Mouse (Mus musculus): ENCODE data around the gene Hsp90aa1. TPM values are rescaled to one million over a fixed set of nuclear protein-coding genes. Genes with fewer than 3 reads are reported as not detected.
"Not testable (repeated sequence)": the region's sequence is repeated elsewhere in the genome, so short reads cannot be mapped to it uniquely, and the experiment has no call there.

Hsp90aa1 gene
- polyA plus RNA-seq, 1 experiment: 4,323 TPM

DNA sequence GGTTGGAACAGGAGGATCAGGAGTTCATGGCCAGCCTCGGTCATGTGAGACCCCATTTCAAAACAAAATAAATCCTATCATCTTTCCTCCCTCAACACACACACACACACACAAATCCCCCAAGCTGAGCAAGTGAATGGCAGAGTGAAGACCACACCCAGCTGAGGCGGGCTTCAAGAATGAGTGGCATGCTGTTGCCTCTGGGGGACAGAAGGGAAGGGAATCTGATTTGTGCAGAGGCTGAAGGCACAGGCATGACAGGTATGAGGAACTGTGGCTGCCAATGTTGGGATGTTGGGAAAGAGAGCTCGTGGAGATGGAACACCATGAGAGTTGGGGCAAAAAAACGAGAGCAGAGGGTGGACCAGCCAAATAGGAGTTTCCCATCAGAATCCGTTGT, 8.7 kb upstream of the Hsp90aa1 start:
- H3K4me1 ChIP-seq (ENCODE audit: control insufficient read depth, insufficient read depth, low read length): no peaks in the 10 kb centered on the region
- H3K4me3 ChIP-seq (ENCODE audit: low read depth, low read length): no peak overlapping the region
- no peak overlapping the region for H3K9ac ChIP-seq (ENCODE audit: low read depth, poor library complexity, severe bottlenecking)
- no peaks in the 10 kb centered on the region for H3K36me3 ChIP-seq (ENCODE audit: control insufficient read depth, insufficient read depth, low read length, poor library complexity, severe bottlenecking)
- H3K27me3 ChIP-seq (ENCODE audit: control insufficient read depth, insufficient read depth, low read length, poor library complexity, severe bottlenecking): no peaks in the 10 kb centered on the region
- H3K9me3 ChIP-seq (replicated peaks; ENCODE audit: control insufficient read depth, insufficient read depth, low read length, poor library complexity, severe bottlenecking): no peaks in the 10 kb centered on the region
- TF ChIP-seq CTCF (IDR thresholded peaks at IDR 0.05; ENCODE audit: low read depth, low read length) (no peak), POLR2A (IDR thresholded peaks at IDR 0.05; ENCODE audit: insufficient read depth, low read length) (no peak), EP300 (IDR thresholded peaks at IDR 0.05; ENCODE audit: insufficient read depth, low read depth, low read length) (peak; percentile 90)
- H3K27ac ChIP-seq (ENCODE audit: insufficient read depth, low read length): peak overlapping the region; percentile 48; the same call in 1 of the 2 replicates

DNA sequence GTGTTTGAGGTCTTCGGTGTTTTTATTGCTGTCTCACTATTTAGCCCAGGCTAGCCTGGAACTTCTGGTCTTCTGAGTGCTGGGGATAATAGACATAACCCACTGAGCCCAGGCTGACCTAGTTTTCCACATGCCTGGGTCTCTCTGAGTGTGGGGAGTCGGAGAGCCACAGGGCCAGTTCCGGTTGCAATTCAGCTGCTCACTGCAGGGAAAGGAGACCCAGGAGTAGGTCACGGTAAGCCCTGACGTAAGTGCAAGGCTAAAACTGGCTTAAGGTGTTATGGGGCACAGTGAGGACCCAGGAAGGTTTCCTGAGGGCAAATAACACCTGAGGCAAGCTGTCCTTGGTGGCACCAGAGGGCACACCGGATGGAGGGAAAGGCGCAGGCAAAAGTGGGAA, 4.9 kb upstream of the Hsp90aa1 start:
- peaks cover 7% of the 10 kb centered on the region for H3K4me1 ChIP-seq (ENCODE audit: control insufficient read depth, insufficient read depth, low read length)
- peak overlapping the region; percentile 37 for H3K4me3 ChIP-seq (ENCODE audit: low read depth, low read length)
- peak overlapping the region; percentile 21 for H3K9ac ChIP-seq (ENCODE audit: low read depth, poor library complexity, severe bottlenecking)
- H3K27me3 ChIP-seq (ENCODE audit: control insufficient read depth, insufficient read depth, low read length, poor library complexity, severe bottlenecking): no peaks in the 10 kb centered on the region
- H3K27ac ChIP-seq (ENCODE audit: insufficient read depth, low read length): peak overlapping the region; percentile 87
- no peak for TF ChIP-seq CTCF (IDR thresholded peaks at IDR 0.05; ENCODE audit: low read depth, low read length)
- no peak for TF ChIP-seq POLR2A (IDR thresholded peaks at IDR 0.05; ENCODE audit: insufficient read depth, low read length)
- TF ChIP-seq EP300 (IDR thresholded peaks at IDR 0.05; ENCODE audit: insufficient read depth, low read depth, low read length): no peak
- H3K9me3 ChIP-seq (replicated peaks; ENCODE audit: control insufficient read depth, insufficient read depth, low read length, poor library complexity, severe bottlenecking): no peaks in the 10 kb centered on the region
- no peaks in the 10 kb centered on the region for H3K36me3 ChIP-seq (ENCODE audit: control insufficient read depth, insufficient read depth, low read length, poor library complexity, severe bottlenecking)

DNA sequence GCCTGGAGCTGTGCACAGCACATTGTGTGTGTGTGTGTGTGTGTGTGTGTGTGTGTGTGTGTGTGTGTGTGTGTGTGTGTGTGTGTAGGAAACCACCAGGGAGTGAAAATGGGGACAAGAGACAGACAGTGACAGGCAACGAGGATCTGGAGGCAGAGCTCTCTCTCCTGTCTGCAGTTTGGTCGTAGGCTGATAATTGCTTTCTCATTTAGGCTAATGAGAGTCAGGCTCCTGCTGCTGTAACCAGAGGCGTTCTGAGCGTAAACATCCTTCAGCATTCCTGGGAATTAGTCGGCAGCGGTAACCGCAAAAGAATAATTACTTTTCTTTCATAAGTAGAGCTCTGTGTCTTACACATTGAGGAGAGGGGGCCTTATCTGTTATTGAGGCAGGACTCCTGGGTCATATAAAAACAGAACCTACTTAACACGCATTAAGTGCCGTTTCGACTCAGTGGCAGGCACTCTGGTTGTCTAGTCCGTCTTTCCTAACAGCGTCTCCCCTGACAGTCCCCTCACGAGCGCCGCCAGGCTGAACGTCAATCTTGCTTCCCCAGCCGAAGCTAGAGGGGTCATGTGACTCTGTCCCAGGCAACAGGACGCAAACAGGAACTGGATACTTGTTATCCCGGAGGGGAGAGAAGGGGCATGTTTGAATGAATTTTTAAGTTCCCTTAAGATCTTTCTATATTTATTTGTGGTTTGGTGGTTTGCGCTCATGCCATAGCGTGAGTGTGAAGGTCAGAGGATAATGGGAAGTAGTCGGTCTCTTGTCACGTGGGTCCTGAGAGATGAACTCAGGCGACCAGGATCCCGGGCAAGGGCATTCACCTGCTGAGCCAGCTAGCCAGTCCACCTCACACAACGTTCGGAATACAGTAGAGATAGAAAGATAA, 4.1 kb upstream of the Hsp90aa1 start:
- Histone ChIP-seq H3K4me1 (ENCODE audit: control insufficient read depth, insufficient read depth, low read length) (peaks cover 7% of the 10 kb centered on the region), H3K9me3 (replicated peaks; ENCODE audit: control insufficient read depth, insufficient read depth, low read length, poor library complexity, severe bottlenecking) (no peaks in the 10 kb centered on the region), H3K9ac (ENCODE audit: low read depth, poor library complexity, severe bottlenecking) (peak overlapping the region; percentile 21), H3K27me3 (ENCODE audit: control insufficient read depth, insufficient read depth, low read length, poor library complexity, severe bottlenecking) (no peaks in the 10 kb centered on the region), H3K36me3 (ENCODE audit: control insufficient read depth, insufficient read depth, low read length, poor library complexity, severe bottlenecking) (no peaks in the 10 kb centered on the region), H3K27ac (ENCODE audit: insufficient read depth, low read length) (peak overlapping the region; percentile 87), H3K4me3 (ENCODE audit: low read depth, low read length) (peak overlapping the region; percentile 40)
- peak; percentile 30 for TF ChIP-seq EP300 (IDR thresholded peaks at IDR 0.05; ENCODE audit: insufficient read depth, low read depth, low read length)
- no peak for TF ChIP-seq POLR2A (IDR thresholded peaks at IDR 0.05; ENCODE audit: insufficient read depth, low read length)

DNA sequence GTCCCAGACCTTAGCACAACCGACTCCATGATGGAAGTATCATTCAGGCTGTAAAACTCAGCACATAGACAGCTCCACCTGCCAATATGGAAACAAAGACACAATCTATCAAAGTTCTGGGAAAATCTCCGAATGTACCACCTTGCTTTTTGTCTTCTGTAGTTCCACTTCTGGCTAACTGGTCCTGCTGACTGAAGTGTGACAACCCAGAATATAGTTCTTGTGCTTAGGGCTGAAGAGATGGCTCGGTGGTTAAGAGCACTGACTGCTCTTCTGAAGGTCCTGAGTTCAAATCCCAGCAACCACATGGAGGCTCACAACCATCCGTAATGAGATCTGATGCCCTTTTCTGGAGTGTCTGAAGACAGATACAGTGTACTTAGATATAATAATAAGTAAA, 2.9 kb upstream of the Hsp90aa1 start:
- H3K9ac ChIP-seq (ENCODE audit: low read depth, poor library complexity, severe bottlenecking); H3K36me3 ChIP-seq (ENCODE audit: control insufficient read depth, insufficient read depth, low read length, poor library complexity, severe bottlenecking); H3K27me3 ChIP-seq (ENCODE audit: control insufficient read depth, insufficient read depth, low read length, poor library complexity, severe bottlenecking); H3K9me3 ChIP-seq (replicated peaks; ENCODE audit: control insufficient read depth, insufficient read depth, low read length, poor library complexity, severe bottlenecking); H3K27ac ChIP-seq (ENCODE audit: insufficient read depth, low read length); H3K4me1 ChIP-seq (ENCODE audit: control insufficient read depth, insufficient read depth, low read length); H3K4me3 ChIP-seq (ENCODE audit: low read depth, low read length): not testable (repeated sequence)

- Histone ChIP-seq H3K27me3 (ENCODE audit: control insufficient read depth, insufficient read depth, low read length, poor library complexity, severe bottlenecking) (no peaks in the 10 kb centered on the region), H3K9ac (ENCODE audit: low read depth, poor library complexity, severe bottlenecking) (peak overlapping the region; percentile 94), H3K36me3 (ENCODE audit: control insufficient read depth, insufficient read depth, low read length, poor library complexity, severe bottlenecking) (no peaks in the 10 kb centered on the region), H3K9me3 (replicated peaks; ENCODE audit: control insufficient read depth, insufficient read depth, low read length, poor library complexity, severe bottlenecking) (no peaks in the 10 kb centered on the region), H3K4me1 (ENCODE audit: control insufficient read depth, insufficient read depth, low read length) (peaks cover 7% of the 10 kb centered on the region), H3K4me3 (ENCODE audit: low read depth, low read length) (peak overlapping the region; percentile 40), H3K27ac (ENCODE audit: insufficient read depth, low read length) (peak overlapping the region; percentile 93)
- TF ChIP-seq CTCF (IDR thresholded peaks at IDR 0.05; ENCODE audit: low read depth, low read length) (no peak), EP300 (IDR thresholded peaks at IDR 0.05; ENCODE audit: insufficient read depth, low read depth, low read length) (no peak), POLR2A (IDR thresholded peaks at IDR 0.05; ENCODE audit: insufficient read depth, low read length) (no peak)
Measured at GRCm38 (mm10) chr12:110703682-110704081, 1.2 kb upstream of the Hsp90aa1 start.

- H3K27me3 ChIP-seq (ENCODE audit: control insufficient read depth, insufficient read depth, low read length, poor library complexity, severe bottlenecking): no peaks in the 10 kb centered on the region
- no peaks in the 10 kb centered on the region for H3K9me3 ChIP-seq (replicated peaks; ENCODE audit: control insufficient read depth, insufficient read depth, low read length, poor library complexity, severe bottlenecking)
- peak overlapping the region; percentile 93 for H3K27ac ChIP-seq (ENCODE audit: insufficient read depth, low read length)
- peaks cover 7% of the 10 kb centered on the region for H3K4me1 ChIP-seq (ENCODE audit: control insufficient read depth, insufficient read depth, low read length)
- peak overlapping the region; percentile 94 for H3K9ac ChIP-seq (ENCODE audit: low read depth, poor library complexity, severe bottlenecking)
- TF ChIP-seq EP300 (IDR thresholded peaks at IDR 0.05; ENCODE audit: insufficient read depth, low read depth, low read length) (peak; percentile 76), CTCF (IDR thresholded peaks at IDR 0.05; ENCODE audit: low read depth, low read length) (peak; percentile 84), POLR2A (IDR thresholded peaks at IDR 0.05; ENCODE audit: insufficient read depth, low read length) (no peak)
- no peaks in the 10 kb centered on the region for H3K36me3 ChIP-seq (ENCODE audit: control insufficient read depth, insufficient read depth, low read length, poor library complexity, severe bottlenecking)
- H3K4me3 ChIP-seq (ENCODE audit: low read depth, low read length): peak overlapping the region; percentile 40
Measured at GRCm38 (mm10) chr12:110703008-110703471, 512 bp upstream of the Hsp90aa1 start.

Data from ES-Bruce4 (cell line).